Mouse (Mus musculus) kidney, adult 2 months (tissue): ENCODE data around the gene Rnf157.

Experiments
- CTCF ChIP-seq: fragments of 200-500 bp; conservative IDR thresholded peaks from 2 replicates; pipeline ENCODE4 v1.5.1; 2011; ENCODE audit warnings: low read depth, mild to moderate bottlenecking, control low read depth, low read length, moderate library complexity, mixed read lengths; ENCODE audit not compliant: insufficient read depth, insufficient read length
- POLR2A ChIP-seq: fragments of 200-500 bp; IDR thresholded peaks from one replicate; pipeline ENCODE4 v1.6.1; 2011; ENCODE audit warnings: low read depth, low read length, control low read depth

GRCm38 (mm10) chr11:116369633-116370032 lies 43.2 kb downstream of the Rnf157 start:
- TF ChIP-seq CTCF (no peak), POLR2A (no peak)
